Mouse (Mus musculus) cerebellum, adult 2 months (tissue): ENCODE results near the gene Pde10a. TPM values are rescaled to one million over a fixed set of nuclear protein-coding genes. Genes with fewer than 3 reads are reported as not detected.

Experiments
- DNase-seq, 2 experiments: peaks; one replicate each; pipeline ENCODE4 v3.0.0; 2021
- H3K27ac ChIP-seq: fragments of 200-500 bp; 2 replicates; pipeline ENCODE4 v1.5.1; 2012; ENCODE audit warnings: low read length, control low read depth, inconsistent platforms; ENCODE audit not compliant: insufficient read depth
- H3K27me3 ChIP-seq: fragments of 200-500 bp; 2 replicates; pipeline ENCODE4 v1.6.1; 2012; ENCODE audit warnings: inconsistent platforms, mild to moderate bottlenecking, low read length, moderate library complexity; ENCODE audit not compliant: control insufficient read depth, insufficient read depth
- H3K4me1 ChIP-seq: fragments of 200-500 bp; 2 replicates; pipeline ENCODE4 v1.6.1; 2011; ENCODE audit warnings: low read length; ENCODE audit not compliant: control insufficient read depth, insufficient read depth
- H3K4me3 ChIP-seq: fragments of 200-500 bp; replicated peaks from 2 replicates; pipeline ENCODE3; 2011; ENCODE audit warnings: mild to moderate bottlenecking, low read depth, low read length, control low read depth; ENCODE audit not compliant: insufficient read depth
- CTCF ChIP-seq: fragments of 200-500 bp; IDR thresholded peaks from 2 replicates; pipeline ENCODE4 v1.5.1; 2011; ENCODE audit warnings: low read depth, mild to moderate bottlenecking, control low read depth, low read length, moderate library complexity, borderline replicate concordance; ENCODE audit not compliant: insufficient read depth
- POLR2A ChIP-seq: fragments of 200-500 bp; IDR thresholded peaks from 2 replicates; pipeline ENCODE4 v1.6.1; 2011; ENCODE audit warnings: low read length, control low read depth, borderline replicate concordance; ENCODE audit not compliant: insufficient read depth
- WGBS: fragments of 180-500 bp; shearing (Covaris S2); methylation state at CpG from one replicate; pipeline ENCODE4 v1.1.7; 2018; 5-methylcytosine and 5-hydroxymethylcytosine counted together
- polyA plus RNA-seq: library from polyadenylated mRNA; depleted of rRNA; stranded (reverse); fragments of >200 nt; gene quantifications from 2 replicates; pipeline ENCODE4 v1.2.3, GENCODE M21; 2012

The Pde10a gene
- polyA plus RNA-seq, 1 experiment: 40.9 TPM

GRCm38 (mm10) chr17:8757576-8757975, 232.4 kb downstream of the Pde10a start:
- TF ChIP-seq POLR2A (no peak), CTCF (no peak)

DNA sequence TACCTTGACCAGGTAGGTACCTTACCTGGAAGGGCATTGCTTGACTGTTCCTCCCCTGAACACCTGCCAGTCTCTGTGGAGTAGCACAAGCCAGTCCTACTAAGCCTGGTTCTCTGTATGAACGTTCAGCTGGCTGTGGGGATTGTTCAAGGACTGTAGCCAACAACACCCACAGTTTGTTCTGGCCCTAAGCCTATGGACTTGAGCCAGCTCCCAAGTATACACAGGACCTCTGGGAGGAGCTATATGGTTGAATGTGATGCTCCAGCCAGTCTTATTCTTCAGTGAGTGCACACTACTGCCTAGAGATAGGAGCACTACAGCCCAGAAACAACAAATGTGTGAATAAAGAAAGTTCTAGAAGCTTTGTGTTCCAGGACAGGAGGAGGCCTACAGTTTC, 238.1 kb downstream of the Pde10a start:
- H3K4me1 ChIP-seq: peaks cover 19% of the 10 kb centered on the region
- H3K27ac ChIP-seq: no peak overlapping the region
- DNase-seq: peak; percentile 59 to 71

More at GRCm38 (mm10) chr17:8757576-8757975, 232.4 kb downstream of the Pde10a start:
- Histone ChIP-seq H3K27me3 (no peaks in the 10 kb centered on the region), H3K4me3 (no peak overlapping the region), H3K4me1 (no peaks in the 10 kb centered on the region; the same call in none of the 2 replicates), H3K27ac (no peak overlapping the region)
- WGBS: 83% methylated on average over 5 of the region's 5 CpGs
- no peak for DNase-seq

DNA sequence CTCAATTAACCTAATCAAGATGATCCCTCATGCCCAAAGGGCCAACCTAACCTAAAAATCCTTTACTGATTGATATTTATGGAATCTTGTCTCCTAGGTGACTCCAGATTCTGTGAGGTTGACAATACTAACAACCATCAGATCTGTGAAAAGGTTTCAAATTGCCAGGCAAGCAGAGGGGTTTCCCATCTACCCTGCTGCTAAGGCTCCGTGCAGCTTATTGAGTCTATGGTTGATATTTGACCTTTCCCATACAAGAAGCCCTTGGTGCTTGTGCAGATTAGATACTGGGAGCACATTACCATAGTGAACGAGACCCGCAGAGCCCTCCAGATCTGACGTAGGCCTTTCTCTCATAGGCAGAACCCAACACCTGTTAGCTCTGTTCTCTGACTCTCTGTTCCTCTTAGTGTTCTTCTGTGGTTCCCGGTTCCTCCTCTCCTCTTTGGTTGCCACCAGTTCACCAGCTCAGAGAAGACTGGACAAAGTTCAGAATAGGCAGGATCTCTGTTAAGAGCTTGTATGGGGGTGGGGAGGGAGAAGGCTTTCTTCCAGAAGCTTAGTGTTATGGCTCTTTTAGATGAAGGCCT, 240.9 kb downstream of the Pde10a start:
- TF ChIP-seq CTCF (no peak), POLR2A (no peak)
- Histone ChIP-seq H3K27ac (no peak overlapping the region), H3K27me3 (no peaks in the 10 kb centered on the region), H3K4me1 (peaks cover 21% of the 10 kb centered on the region), H3K4me3 (no peak overlapping the region)
- no peak for DNase-seq
- WGBS: 81% methylated on average over 5 of the region's 5 CpGs

More for the DNA sequence above, 238.1 kb downstream of the Pde10a start:
- TF ChIP-seq CTCF (no peak), POLR2A (no peak)
- Histone ChIP-seq H3K4me3 (no peak overlapping the region), H3K27me3 (no peaks in the 10 kb centered on the region)
- 0% methylated on average over 1 of the region's 1 CpGs for WGBS

DNA sequence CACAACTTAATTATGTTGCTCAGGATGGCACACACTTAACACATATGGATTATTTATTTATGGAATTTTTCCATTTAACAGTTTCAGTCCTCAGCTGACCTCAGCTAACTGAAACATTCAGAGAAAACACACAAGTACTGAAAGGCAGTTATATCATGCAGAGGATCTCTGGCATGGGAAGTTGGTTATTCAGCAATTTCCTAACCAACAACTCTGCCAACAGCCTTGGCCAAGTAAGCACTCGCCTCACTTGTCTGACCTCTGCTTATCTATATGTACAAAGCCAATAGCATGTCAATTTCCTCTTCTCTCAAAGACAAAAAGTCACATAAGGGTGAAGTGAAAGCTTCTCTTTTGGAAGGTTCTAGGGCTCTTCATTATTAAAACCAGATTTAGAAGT, 244.0 kb downstream of the Pde10a start:
- no peak overlapping the region for H3K27ac ChIP-seq
- H3K27me3 ChIP-seq: no peaks in the 10 kb centered on the region
- no peak for DNase-seq
- H3K4me1 ChIP-seq: peaks cover 24% of the 10 kb centered on the region
- no peak for TF ChIP-seq CTCF
- no peak for TF ChIP-seq POLR2A
- no peak overlapping the region for H3K4me3 ChIP-seq
- WGBS: 38% methylated on average over 1 of the region's 1 CpGs

GRCm38 (mm10) chr17:8773391-8773790, 248.2 kb downstream of the Pde10a start:
- Histone ChIP-seq H3K4me1 (peaks cover 13% of the 10 kb centered on the region), H3K27me3 (no peaks in the 10 kb centered on the region), H3K4me3 (no peak overlapping the region), H3K27ac (no peak overlapping the region)
- DNase-seq: peak in 1 of 2 experiments; percentile 66
- 55% methylated on average over 6 of the region's 6 CpGs for WGBS
- no peak for TF ChIP-seq CTCF

DNA sequence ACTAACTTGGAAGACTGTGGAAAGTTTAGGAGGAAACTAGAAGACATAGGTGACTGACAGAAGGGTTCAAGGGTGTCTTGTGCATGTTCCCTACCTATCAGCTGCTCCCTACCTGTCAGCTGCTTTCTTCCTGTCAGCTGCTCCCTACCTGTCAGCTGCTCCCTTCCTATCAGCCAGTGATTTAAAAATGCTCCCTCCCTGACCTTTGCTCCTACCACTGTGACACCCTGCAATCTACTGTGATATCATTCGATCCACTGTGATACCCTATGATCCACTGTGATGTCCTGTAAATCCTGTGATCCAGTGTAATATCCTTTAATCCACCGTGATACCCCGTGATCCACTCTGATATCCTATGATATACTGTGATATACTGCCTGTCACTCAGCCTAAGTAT, 249.1 kb downstream of the Pde10a start:
- Histone ChIP-seq H3K27me3 (no peaks in the 10 kb centered on the region), H3K4me3 (no peak overlapping the region), H3K27ac (no peak overlapping the region), H3K4me1 (peaks cover 17% of the 10 kb centered on the region)
- 81% methylated on average over 3 of the region's 3 CpGs for WGBS
- TF ChIP-seq POLR2A (no peak), CTCF (no peak)
- DNase-seq: no peak

- peak in 1 of 2 experiments; percentile 46 for DNase-seq
- peaks cover 23% of the 10 kb centered on the region for H3K4me1 ChIP-seq
- WGBS: 41% methylated on average over 11 of the region's 11 CpGs
- H3K27ac ChIP-seq: no peak overlapping the region
- no peaks in the 10 kb centered on the region for H3K27me3 ChIP-seq
- TF ChIP-seq CTCF: no peak
- no peak for TF ChIP-seq POLR2A
- H3K4me3 ChIP-seq: no peak overlapping the region
Observed at GRCm38 (mm10) chr17:8775571-8776161, 250.5 kb downstream of the Pde10a start.

DNA sequence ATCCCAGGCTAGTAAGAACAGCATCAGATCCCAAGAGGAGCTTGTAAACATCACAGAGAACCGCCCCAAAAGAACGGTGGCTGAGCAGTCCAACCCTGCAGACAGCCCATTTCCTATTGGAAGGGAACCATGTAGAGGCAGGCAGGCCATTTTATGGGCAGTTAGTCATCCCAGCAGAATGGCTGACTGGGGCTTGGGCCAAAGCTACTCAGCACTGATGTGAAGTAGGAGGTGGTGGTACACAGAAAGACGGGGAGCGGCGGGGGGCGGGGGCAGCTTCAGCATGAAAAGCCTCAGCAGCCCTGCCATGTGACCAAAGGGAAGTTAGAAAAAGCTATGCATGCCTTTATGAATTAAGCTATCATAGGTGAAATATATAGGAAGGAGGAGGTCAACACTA, 252.5 kb downstream of the Pde10a start:
- H3K27ac ChIP-seq: no peak overlapping the region
- no peak for TF ChIP-seq POLR2A
- TF ChIP-seq CTCF: no peak
- 72% methylated on average over 6 of the region's 6 CpGs for WGBS
- peaks cover 20% of the 10 kb centered on the region for H3K4me1 ChIP-seq
- no peak for DNase-seq
- no peaks in the 10 kb centered on the region for H3K27me3 ChIP-seq
- H3K4me3 ChIP-seq: no peak overlapping the region
